Mouse (Mus musculus): ENCODE measurements around the gene Cux2. TPM values are rescaled to one million over a fixed set of nuclear protein-coding genes. Genes with fewer than 3 reads are reported as not detected.

Cux2 gene
- polyA plus RNA-seq, 1 experiment, result 3.6 TPM

DNA sequence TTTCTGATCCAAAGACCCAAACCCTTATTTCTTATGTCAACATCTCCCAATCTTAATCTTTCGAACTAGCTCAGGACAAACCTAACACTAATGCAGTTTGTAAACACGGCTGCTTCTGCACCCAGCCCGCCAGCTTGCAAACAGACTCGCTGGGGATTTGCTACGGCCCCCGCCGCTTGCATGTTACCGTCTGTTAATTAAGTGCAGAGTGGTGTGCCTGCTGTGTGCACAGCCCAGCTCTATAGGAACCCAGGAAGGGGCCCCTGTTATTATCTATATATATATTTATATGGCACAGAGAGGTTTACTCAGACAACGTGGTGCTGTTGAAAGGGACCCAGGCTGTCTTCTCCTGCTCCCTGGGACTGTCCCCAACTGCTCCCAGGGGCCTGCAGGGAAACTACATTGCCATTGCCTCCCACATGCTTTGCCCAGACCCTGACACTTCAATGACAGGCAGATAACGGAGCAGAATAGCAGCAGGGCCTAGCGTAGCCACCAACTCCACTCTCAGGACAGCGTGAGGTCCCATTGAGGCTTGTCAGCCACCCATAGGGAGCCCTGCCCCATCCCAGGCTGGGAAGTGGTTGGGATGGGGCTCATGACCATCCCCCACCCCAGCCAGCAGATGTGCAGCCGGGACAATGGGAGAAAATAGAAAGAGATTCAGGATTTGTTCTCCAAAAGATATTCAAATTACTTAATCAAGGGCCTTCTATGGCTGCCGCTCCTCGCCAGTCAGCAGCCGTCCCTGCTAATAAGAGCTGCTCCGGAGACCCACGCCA, 111.6 kb downstream of the Cux2 start:
- H3K36me3 ChIP-seq (ENCODE audit: control insufficient read depth, insufficient read depth, low read length), result no peaks in the 10 kb centered on the region
- no peak for TF ChIP-seq CTCF (conservative IDR thresholded peaks at IDR 0.05; ENCODE audit: insufficient read depth, insufficient read length, low read depth, low read length)
- no peak for TF ChIP-seq POLR2A (IDR thresholded peaks at IDR 0.05; ENCODE audit: low read depth, low read length)
- no peaks in the 10 kb centered on the region for H3K4me1 ChIP-seq (ENCODE audit: control insufficient read depth, insufficient read depth, low read length)
- 82% methylated on average over 18 of the region's 18 CpGs for WGBS
- DNase-seq, result no peak
- no peaks in the 10 kb centered on the region for H3K27me3 ChIP-seq (replicated peaks; ENCODE audit: control insufficient read depth, insufficient read depth, low read length)
- H3K4me3 ChIP-seq (ENCODE audit: insufficient read depth, low read depth, low read length), result no peak overlapping the region
- no peak overlapping the region for H3K27ac ChIP-seq (ENCODE audit: insufficient read depth, low read depth, low read length)

DNA sequence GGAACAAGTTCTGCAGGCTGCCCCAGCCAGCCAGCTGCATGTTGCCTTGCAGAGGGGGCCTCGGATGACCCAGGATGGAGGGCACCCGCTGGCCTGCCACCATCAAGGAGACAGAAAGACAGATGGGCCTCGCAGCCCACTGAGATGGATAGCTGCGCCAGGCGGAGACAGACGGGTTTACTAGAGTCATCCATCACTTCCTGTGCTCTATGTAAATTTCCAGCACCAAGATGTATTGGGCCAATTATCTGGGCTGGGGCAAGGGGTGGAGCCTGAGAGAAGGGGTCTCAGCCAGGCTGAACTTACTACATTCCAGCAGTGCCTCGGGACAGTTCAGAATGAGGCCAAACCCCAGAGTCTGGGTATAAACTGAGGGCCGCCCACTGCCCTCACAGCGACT, 119.6 kb downstream of the Cux2 start:
- WGBS, result 37% methylated on average over 9 of the region's 9 CpGs
- TF ChIP-seq POLR2A (IDR thresholded peaks at IDR 0.05; ENCODE audit: low read depth, low read length) (no peak), CTCF (conservative IDR thresholded peaks at IDR 0.05; ENCODE audit: insufficient read depth, insufficient read length, low read depth, low read length) (no peak)
- H3K4me3 ChIP-seq (ENCODE audit: insufficient read depth, low read depth, low read length), result no peak overlapping the region
- H3K36me3 ChIP-seq (ENCODE audit: control insufficient read depth, insufficient read depth, low read length), result no peaks in the 10 kb centered on the region
- no peak for DNase-seq
- no peaks in the 10 kb centered on the region for H3K4me1 ChIP-seq (ENCODE audit: control insufficient read depth, insufficient read depth, low read length)
- H3K27ac ChIP-seq (ENCODE audit: insufficient read depth, low read depth, low read length), result no peak overlapping the region
- no peaks in the 10 kb centered on the region for H3K27me3 ChIP-seq (replicated peaks; ENCODE audit: control insufficient read depth, insufficient read depth, low read length)

DNA sequence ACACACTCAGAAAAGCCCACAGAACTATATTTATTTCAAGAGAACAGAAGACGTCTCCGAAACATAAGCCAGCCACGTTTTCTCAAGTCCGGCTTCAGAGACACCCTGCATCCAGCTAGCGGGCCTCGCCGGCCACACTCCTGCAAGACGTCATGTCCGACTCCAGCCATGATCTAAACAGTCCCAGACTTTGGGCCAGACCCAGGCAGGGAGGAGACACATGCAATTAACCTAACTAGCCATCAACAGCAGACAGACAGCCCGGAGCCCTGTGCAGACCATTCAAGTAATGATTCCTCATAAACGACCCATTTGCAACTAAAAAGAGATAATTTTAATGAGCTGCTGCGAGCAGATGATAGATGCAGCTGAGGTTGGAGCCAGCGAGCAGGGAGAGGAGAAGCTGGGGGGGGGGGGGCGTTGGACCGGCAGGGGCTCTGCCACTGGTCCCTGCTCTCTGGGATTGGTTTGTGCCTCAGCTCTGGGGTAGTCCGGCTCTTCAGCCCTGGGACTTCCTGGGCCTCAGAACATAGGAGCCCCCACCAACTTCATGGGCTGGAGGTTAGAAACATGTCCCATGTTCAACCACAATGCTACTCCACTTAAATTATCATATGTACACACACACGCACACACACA, 121.4 kb downstream of the Cux2 start:
- 50% methylated on average over 16 of the region's 17 CpGs for WGBS
- TF ChIP-seq CTCF (conservative IDR thresholded peaks at IDR 0.05; ENCODE audit: insufficient read depth, insufficient read length, low read depth, low read length), result no peak
- TF ChIP-seq POLR2A (IDR thresholded peaks at IDR 0.05; ENCODE audit: low read depth, low read length), result no peak
- Histone ChIP-seq H3K4me3 (ENCODE audit: insufficient read depth, low read depth, low read length) (no peak overlapping the region), H3K36me3 (ENCODE audit: control insufficient read depth, insufficient read depth, low read length) (no peaks in the 10 kb centered on the region), H3K4me1 (ENCODE audit: control insufficient read depth, insufficient read depth, low read length) (no peaks in the 10 kb centered on the region), H3K27ac (ENCODE audit: insufficient read depth, low read depth, low read length) (no peak overlapping the region), H3K27me3 (replicated peaks; ENCODE audit: control insufficient read depth, insufficient read depth, low read length) (no peaks in the 10 kb centered on the region)
- no peak for DNase-seq

DNA sequence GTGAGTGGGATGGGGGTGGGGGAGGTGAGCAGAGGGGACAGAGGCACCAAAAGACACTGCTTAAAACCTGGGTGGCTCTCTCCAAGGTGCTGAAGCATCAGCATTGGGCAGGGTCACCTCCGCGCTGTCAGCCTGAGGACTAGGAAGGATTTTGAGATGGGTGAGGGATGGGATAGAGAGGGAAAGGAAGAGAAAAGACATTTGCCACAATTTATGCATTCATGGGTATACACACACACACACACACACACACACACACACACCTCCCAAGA, 123.4 kb downstream of the Cux2 start:
- TF ChIP-seq POLR2A (IDR thresholded peaks at IDR 0.05; ENCODE audit: low read depth, low read length), result no peak
- TF ChIP-seq CTCF (conservative IDR thresholded peaks at IDR 0.05; ENCODE audit: insufficient read depth, insufficient read length, low read depth, low read length), result no peak
- no peaks in the 10 kb centered on the region for H3K36me3 ChIP-seq (ENCODE audit: control insufficient read depth, insufficient read depth, low read length)
- no peak for DNase-seq
- no peak overlapping the region for H3K4me3 ChIP-seq (ENCODE audit: insufficient read depth, low read depth, low read length)
- WGBS, result 16% methylated on average over 2 of the region's 2 CpGs
- H3K27ac ChIP-seq (ENCODE audit: insufficient read depth, low read depth, low read length), result no peak overlapping the region
- H3K4me1 ChIP-seq (ENCODE audit: control insufficient read depth, insufficient read depth, low read length), result no peaks in the 10 kb centered on the region
- H3K27me3 ChIP-seq (replicated peaks; ENCODE audit: control insufficient read depth, insufficient read depth, low read length), result no peaks in the 10 kb centered on the region

DNA sequence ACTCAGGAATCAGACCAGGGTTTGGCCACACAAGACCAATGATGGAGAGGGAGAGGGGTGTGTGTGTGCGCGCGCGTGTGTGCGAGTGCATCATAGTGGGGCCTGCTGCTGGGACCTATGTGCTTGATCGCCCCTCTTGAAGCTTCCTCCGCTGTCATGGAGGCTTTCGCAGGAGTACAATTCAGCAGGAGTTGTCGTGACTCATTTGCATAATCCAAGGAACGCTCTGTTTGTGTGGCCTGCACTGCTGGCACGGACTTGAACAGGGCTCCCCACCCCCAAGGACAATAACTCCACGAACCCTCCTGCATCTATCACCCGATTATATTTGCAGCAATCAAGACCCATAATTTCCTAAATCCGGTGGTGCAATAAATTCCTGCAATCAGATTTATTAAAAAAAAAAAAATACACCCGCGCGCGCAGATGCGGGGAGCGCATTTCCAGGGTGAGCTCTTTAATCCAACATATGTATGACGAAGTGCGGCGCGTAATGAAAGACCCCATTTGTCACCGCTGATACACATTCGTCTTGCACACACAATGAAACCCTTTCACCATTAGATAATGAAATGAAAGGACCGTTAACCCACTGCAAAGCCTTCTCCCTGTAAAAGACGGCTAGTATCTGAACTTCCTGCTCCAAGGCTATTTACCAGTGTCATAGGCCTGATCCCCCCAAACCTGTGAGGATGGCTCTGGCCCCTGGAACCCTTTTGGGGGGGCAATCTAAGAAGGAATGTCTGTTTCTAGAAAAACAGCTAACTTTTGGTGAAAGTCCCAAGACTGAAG, 124.0 kb downstream of the Cux2 start:
- Histone ChIP-seq H3K27me3 (replicated peaks; ENCODE audit: control insufficient read depth, insufficient read depth, low read length) (no peaks in the 10 kb centered on the region), H3K4me3 (ENCODE audit: insufficient read depth, low read depth, low read length) (no peak overlapping the region), H3K4me1 (ENCODE audit: control insufficient read depth, insufficient read depth, low read length) (no peaks in the 10 kb centered on the region), H3K36me3 (ENCODE audit: control insufficient read depth, insufficient read depth, low read length) (no peaks in the 10 kb centered on the region), H3K27ac (ENCODE audit: insufficient read depth, low read depth, low read length) (no peak overlapping the region)
- 50% methylated on average over 28 of the region's 28 CpGs for whole genome bisulfite sequencing
- TF ChIP-seq CTCF (conservative IDR thresholded peaks at IDR 0.05; ENCODE audit: insufficient read depth, insufficient read length, low read depth, low read length), result no peak
- no peak for TF ChIP-seq POLR2A (IDR thresholded peaks at IDR 0.05; ENCODE audit: low read depth, low read length)
- no peak for DNase-seq

DNA sequence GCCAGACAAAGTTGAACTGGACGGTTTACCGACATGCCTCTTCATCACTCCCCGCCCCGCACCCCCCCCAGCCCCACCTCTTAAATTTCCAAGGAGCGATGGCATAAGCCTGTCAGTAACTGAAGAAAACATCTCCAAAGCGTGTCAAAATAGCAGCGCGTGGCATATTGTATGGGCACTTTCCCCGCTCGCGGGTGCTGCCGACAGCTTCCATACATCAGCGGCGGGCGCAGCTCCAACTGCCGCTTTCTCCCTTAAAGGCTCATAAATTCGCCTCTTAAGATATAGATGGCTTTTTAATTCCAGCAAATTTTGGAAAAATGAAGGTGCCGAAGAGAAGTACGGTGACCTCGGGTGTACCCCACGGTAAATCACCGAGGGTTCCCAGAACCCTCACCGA, 124.6 kb downstream of the Cux2 start:
- WGBS, result 44% methylated on average over 23 of the region's 23 CpGs
- H3K4me3 ChIP-seq (ENCODE audit: insufficient read depth, low read depth, low read length), result no peak overlapping the region

DNA sequence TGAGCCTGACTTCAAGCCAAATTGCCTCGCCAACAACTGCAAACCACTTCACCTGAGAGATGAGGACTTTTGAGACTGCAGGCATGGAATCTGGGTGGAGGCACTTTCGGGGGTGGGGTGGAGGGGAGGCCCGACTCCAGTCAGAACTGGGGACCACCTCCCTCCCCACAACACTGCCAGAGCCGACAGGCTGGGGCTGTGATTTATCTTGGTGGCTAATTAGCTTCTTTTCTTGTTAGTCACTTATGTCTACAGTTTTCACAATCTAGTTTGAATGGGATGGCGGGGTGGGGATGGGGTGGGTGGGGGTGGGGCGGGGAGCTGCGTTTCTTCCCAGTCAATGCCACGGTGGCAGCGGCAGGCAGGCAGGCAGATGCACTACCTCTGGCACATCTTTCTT, 125.5 kb downstream of the Cux2 start:
- TF ChIP-seq POLR2A (IDR thresholded peaks at IDR 0.05; ENCODE audit: low read depth, low read length) (no peak), CTCF (conservative IDR thresholded peaks at IDR 0.05; ENCODE audit: insufficient read depth, insufficient read length, low read depth, low read length) (no peak)
- 33% methylated on average over 9 of the region's 9 CpGs for WGBS
- no peak for DNase-seq
- Histone ChIP-seq H3K27ac (ENCODE audit: insufficient read depth, low read depth, low read length) (no peak overlapping the region), H3K4me3 (ENCODE audit: insufficient read depth, low read depth, low read length) (no peak overlapping the region), H3K4me1 (ENCODE audit: control insufficient read depth, insufficient read depth, low read length) (no peaks in the 10 kb centered on the region), H3K36me3 (ENCODE audit: control insufficient read depth, insufficient read depth, low read length) (no peaks in the 10 kb centered on the region), H3K27me3 (replicated peaks; ENCODE audit: control insufficient read depth, insufficient read depth, low read length) (no peaks in the 10 kb centered on the region)

More for the DNA sequence above, 124.6 kb downstream of the Cux2 start:
- H3K27me3 ChIP-seq (replicated peaks; ENCODE audit: control insufficient read depth, insufficient read depth, low read length), result no peaks in the 10 kb centered on the region
- H3K27ac ChIP-seq (ENCODE audit: insufficient read depth, low read depth, low read length), result no peak overlapping the region
- no peaks in the 10 kb centered on the region for H3K36me3 ChIP-seq (ENCODE audit: control insufficient read depth, insufficient read depth, low read length)
- no peaks in the 10 kb centered on the region for H3K4me1 ChIP-seq (ENCODE audit: control insufficient read depth, insufficient read depth, low read length)
- no peak for DNase-seq
- TF ChIP-seq CTCF (conservative IDR thresholded peaks at IDR 0.05; ENCODE audit: insufficient read depth, insufficient read length, low read depth, low read length), result no peak
- no peak for TF ChIP-seq POLR2A (IDR thresholded peaks at IDR 0.05; ENCODE audit: low read depth, low read length)
